Mouse (Mus musculus) neural tube, embryonic 14.5 days (tissue): ENCODE measurements at regions not wholly inside any gene's neighbourhood (a gene's known extent, or its start where the extent isn't known, plus 50 kb on each side); places are given as distances from the start of the nearest gene placed in this dataset.

Source experiments
- ATAC-seq: fragments of 200-750 bp; cut with Nextera tagmentation; 2 replicates; pipeline ENCODE4 v1.8.0; 2017; ENCODE audit warnings: low read depth, mild to moderate bottlenecking, moderate TSS enrichment, moderate library complexity
- H3K27ac ChIP-seq: fragments of 300-500 bp; sonication (generic); 2 replicates; pipeline ENCODE4 v1.5.1; 2014; ENCODE audit warnings: low read depth, mild to moderate bottlenecking, control low read depth, low read length, moderate library complexity, mixed read lengths
- H3K27me3 ChIP-seq: fragments of 300-500 bp; sonication (generic); 2 replicates; pipeline ENCODE4 v1.6.1; 2014; ENCODE audit warnings: low read length; ENCODE audit not compliant: control insufficient read depth, insufficient read depth
- H3K36me3 ChIP-seq: fragments of 300-500 bp; sonication (generic); 2 replicates; pipeline ENCODE4 v1.6.1; 2014; ENCODE audit warnings: low read length, mixed read lengths; ENCODE audit not compliant: control insufficient read depth, insufficient read depth
- H3K4me1 ChIP-seq: fragments of 300-500 bp; sonication (generic); 2 replicates; pipeline ENCODE4 v1.6.1; 2014; ENCODE audit warnings: low read length; ENCODE audit not compliant: control insufficient read depth, insufficient read depth
- H3K4me2 ChIP-seq: fragments of 300-500 bp; sonication (generic); 2 replicates; pipeline ENCODE4 v1.6.1; 2014; ENCODE audit warnings: mild to moderate bottlenecking, low read depth, low read length, control low read depth
- H3K4me3 ChIP-seq: fragments of 300-500 bp; sonication (generic); 2 replicates; pipeline ENCODE4 v1.5.1; 2014; ENCODE audit warnings: low read depth, low read length, control low read depth, mixed read lengths
- H3K9ac ChIP-seq: fragments of 300-500 bp; sonication (generic); replicated peaks from 2 replicates; pipeline ENCODE4 v1.6.1; 2014; ENCODE audit warnings: low read depth, mild to moderate bottlenecking, control low read depth, low read length, mixed read lengths
- H3K9me3 ChIP-seq: fragments of 300-500 bp; sonication (generic); 2 replicates; pipeline ENCODE4 v1.6.1; 2016; ENCODE audit warnings: low read length; ENCODE audit not compliant: control insufficient read depth
- WGBS: fragments of 180-500 bp; shearing (Covaris S2); extraction: QIAGEN DNeasy Blood & Tissue Kit; methylation state at CpG from one replicate; pipeline ENCODE4 v1.1.7; 2014; 5-methylcytosine and 5-hydroxymethylcytosine counted together

- 84% methylated on average over 1 of the region's 1 CpGs for WGBS
- Histone ChIP-seq H3K4me1 (no peaks in the 10 kb centered on the region), H3K4me2 (no peak overlapping the region), H3K27ac (no peak overlapping the region), H3K4me3 (no peak overlapping the region), H3K27me3 (no peaks in the 10 kb centered on the region), H3K36me3 (no peaks in the 10 kb centered on the region), H3K9ac (no peak overlapping the region), H3K9me3 (no peaks in the 10 kb centered on the region)
- no peak for ATAC-seq
Measured at GRCm38 (mm10) chr8:26608001-26608400, 369.1 kb upstream of the Zfp703 start.

- no peak for ATAC-seq
- Histone ChIP-seq H3K27ac (no peak overlapping the region), H3K9ac (no peak overlapping the region), H3K27me3 (no peaks in the 10 kb centered on the region), H3K4me2 (no peak overlapping the region), H3K4me3 (no peak overlapping the region), H3K36me3 (no peaks in the 10 kb centered on the region), H3K4me1 (no peaks in the 10 kb centered on the region), H3K9me3 (no peaks in the 10 kb centered on the region)
- 60% methylated on average over 3 of the region's 3 CpGs for WGBS
Measured at GRCm38 (mm10) chr8:26608588-26608987, 368.5 kb upstream of the Zfp703 start.

- H3K27me3 ChIP-seq: no peaks in the 10 kb centered on the region
- no peaks in the 10 kb centered on the region for H3K4me1 ChIP-seq
- no peak overlapping the region for H3K27ac ChIP-seq
- H3K9me3 ChIP-seq: no peaks in the 10 kb centered on the region
- H3K4me2 ChIP-seq: no peak overlapping the region
- H3K36me3 ChIP-seq: no peaks in the 10 kb centered on the region
- H3K4me3 ChIP-seq: no peak overlapping the region
- no peak for ATAC-seq
- no peak overlapping the region for H3K9ac ChIP-seq
Measured at GRCm38 (mm10) chr8:26612153-26612552, 365.0 kb upstream of the Zfp703 start.

- Histone ChIP-seq H3K4me3 (no peak overlapping the region), H3K9ac (no peak overlapping the region)
- 1% methylated on average over 12 of the region's 12 CpGs for WGBS
Measured at GRCm38 (mm10) chr8:26622311-26623052, 354.6 kb upstream of the Zfp703 start.

GRCm38 (mm10) chr8:26626186-26626585, 350.9 kb upstream of the Zfp703 start:
- peaks cover 34% of the 10 kb centered on the region for H3K4me1 ChIP-seq
- no peaks in the 10 kb centered on the region for H3K36me3 ChIP-seq
- WGBS: 5% methylated on average over 14 of the region's 14 CpGs
- no peak overlapping the region for H3K9ac ChIP-seq
- peak; percentile 82 for ATAC-seq
- no peaks in the 10 kb centered on the region for H3K9me3 ChIP-seq
- H3K27me3 ChIP-seq: no peaks in the 10 kb centered on the region
- peak overlapping the region; percentile 19 for H3K4me2 ChIP-seq
- no peak overlapping the region for H3K4me3 ChIP-seq
- peak overlapping the region; percentile 66; the same call in 1 of the 2 replicates for H3K27ac ChIP-seq

More at GRCm38 (mm10) chr8:26622311-26623052, 354.6 kb upstream of the Zfp703 start:
- Histone ChIP-seq H3K9me3 (no peaks in the 10 kb centered on the region), H3K4me2 (peak overlapping the region; percentile 26; the same call in 1 of the 2 replicates), H3K36me3 (no peaks in the 10 kb centered on the region), H3K4me1 (peaks cover 33% of the 10 kb centered on the region), H3K27me3 (no peaks in the 10 kb centered on the region), H3K27ac (peak overlapping the region; percentile 39; the same call in 1 of the 2 replicates)
- peak; percentile 84 for ATAC-seq

- H3K4me3 ChIP-seq: no peak overlapping the region
- no peaks in the 10 kb centered on the region for H3K36me3 ChIP-seq
- no peaks in the 10 kb centered on the region for H3K9me3 ChIP-seq
- peaks cover 33% of the 10 kb centered on the region for H3K4me1 ChIP-seq
- no peak overlapping the region for H3K9ac ChIP-seq
- no peaks in the 10 kb centered on the region for H3K27me3 ChIP-seq
- peak overlapping the region; percentile 66; the same call in 1 of the 2 replicates for H3K27ac ChIP-seq
- WGBS: 6% methylated on average over 17 of the region's 17 CpGs
- ATAC-seq: peak; percentile 73
- peak overlapping the region; percentile 19 for H3K4me2 ChIP-seq
Measured at GRCm38 (mm10) chr8:26626651-26627077, 350.5 kb upstream of the Zfp703 start.

GRCm38 (mm10) chr8:26627191-26627891, 349.8 kb upstream of the Zfp703 start:
- WGBS: 35% methylated on average over 18 of the region's 18 CpGs
- H3K27ac ChIP-seq: no peak overlapping the region; the same call in 1 of the 2 replicates
- H3K4me1 ChIP-seq: peaks cover 26% of the 10 kb centered on the region
- H3K9me3 ChIP-seq: no peaks in the 10 kb centered on the region
- peak overlapping the region; percentile 19 for H3K4me2 ChIP-seq
- H3K4me3 ChIP-seq: no peak overlapping the region
- no peak overlapping the region for H3K9ac ChIP-seq
- H3K36me3 ChIP-seq: no peaks in the 10 kb centered on the region
- ATAC-seq: no peak
- H3K27me3 ChIP-seq: no peaks in the 10 kb centered on the region

- Histone ChIP-seq H3K4me3 (no peak overlapping the region), H3K9ac (no peak overlapping the region), H3K4me1 (peaks cover 16% of the 10 kb centered on the region), H3K27me3 (no peaks in the 10 kb centered on the region), H3K4me2 (no peak overlapping the region), H3K36me3 (no peaks in the 10 kb centered on the region), H3K27ac (no peak overlapping the region), H3K9me3 (no peaks in the 10 kb centered on the region)
- 91% methylated on average over 2 of the region's 2 CpGs for WGBS
- ATAC-seq: no peak
Measured at GRCm38 (mm10) chr8:26630544-26630943, 346.6 kb upstream of the Zfp703 start.

- Histone ChIP-seq H3K4me1 (no peaks in the 10 kb centered on the region), H3K36me3 (no peaks in the 10 kb centered on the region), H3K9ac (no peak overlapping the region), H3K9me3 (no peaks in the 10 kb centered on the region), H3K27ac (no peak overlapping the region), H3K27me3 (no peaks in the 10 kb centered on the region), H3K4me3 (no peak overlapping the region), H3K4me2 (no peak overlapping the region)
- ATAC-seq: no peak
- 78% methylated on average over 1 of the region's 1 CpGs for WGBS
Measured at GRCm38 (mm10) chr8:26635701-26636100, 341.4 kb upstream of the Zfp703 start.
